Mouse (Mus musculus): ENCODE measurements around the gene Arpc5. TPM values are rescaled to one million over a fixed set of nuclear protein-coding genes. Genes with fewer than 3 reads are reported as not detected.

Gene Arpc5
- 284 and 314 TPM in 2 replicates for polyA plus RNA-seq (2014; fragmentation: Nextera tagmentation; extraction: Ambion mirVana)

DNA sequence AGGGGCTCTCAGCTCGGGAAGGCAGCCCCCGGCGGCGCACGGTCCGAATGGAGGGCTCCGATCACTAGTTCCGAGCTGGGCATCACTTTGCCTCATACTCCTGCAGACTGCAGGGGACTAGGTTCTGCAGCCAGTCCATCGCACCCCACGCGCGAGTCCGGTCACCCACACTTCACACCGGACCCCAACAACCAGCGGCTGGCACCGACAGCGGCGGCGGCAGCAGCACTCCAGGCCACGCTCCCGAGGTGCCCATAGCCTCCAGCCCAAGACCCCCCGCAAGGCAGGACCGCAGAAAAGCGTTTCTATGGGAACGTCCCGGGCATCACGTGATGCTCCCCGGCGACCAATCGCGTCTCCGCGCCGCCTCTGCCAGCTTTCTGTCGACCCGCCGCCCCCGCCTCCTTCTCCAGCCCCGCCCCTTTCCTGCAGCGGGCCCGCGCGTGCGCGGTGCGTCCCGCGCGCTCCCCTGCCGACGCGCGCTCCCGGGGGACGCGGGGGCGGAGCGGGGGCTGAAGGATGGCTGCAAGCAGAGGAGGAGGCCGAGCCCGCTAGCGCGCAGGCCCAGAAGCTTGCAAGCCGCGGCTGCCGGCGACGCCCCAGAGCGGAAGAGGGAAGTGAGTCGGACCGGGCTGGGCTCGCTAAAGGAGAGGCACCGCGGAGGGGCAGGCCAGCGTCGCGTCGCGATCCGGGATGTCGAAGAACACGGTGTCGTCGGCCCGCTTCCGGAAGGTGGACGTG lies at the start of gene Arpc5, which contains the start of gene Rgl1:
Arpc5 (plus strand) TSS at position 511 of the 741 bp plus-strand sequence.
Rgl1 (minus strand) TSS at position 320 of the 741 bp plus-strand sequence.
- H3K4me3 ChIP-seq (ENCODE audit: low read depth, low read length): peak within 1 kb of the TSS; percentile 95
- H3K36me3 ChIP-seq (ENCODE audit: control insufficient read depth, insufficient read depth, low read length): 0 out of 2 replicates have a peak, but pooled peaks cover 2% of the 10 kb centered on the region
- peaks cover 2% of the 10 kb centered on the region; the same call in 1 of the 2 replicates for H3K4me1 ChIP-seq (ENCODE audit: control insufficient read depth, insufficient read depth, low read length)
- ATAC-seq (ENCODE audit: low FRiP score) (peak; percentile 97), DNase-seq (ENCODE audit: low spot score, missing footprints) (peak; percentile 100)
- H3K27ac ChIP-seq (ENCODE audit: low read depth, low read length): peak within 1 kb of the TSS; percentile 57
- under 1% methylated on average over 85 of the region's 86 CpGs for WGBS
- no peaks in the 10 kb centered on the region for H3K9me3 ChIP-seq (ENCODE audit: control insufficient read depth, low read length)
- H3K27me3 ChIP-seq (ENCODE audit: control insufficient read depth, insufficient read depth, low read length): peaks cover 5% of the 10 kb centered on the region
- peak within 1 kb of the TSS; percentile 89 for H3K4me2 ChIP-seq
- H3K9ac ChIP-seq (ENCODE audit: low read length): peak within 1 kb of the TSS; percentile 88

DNA sequence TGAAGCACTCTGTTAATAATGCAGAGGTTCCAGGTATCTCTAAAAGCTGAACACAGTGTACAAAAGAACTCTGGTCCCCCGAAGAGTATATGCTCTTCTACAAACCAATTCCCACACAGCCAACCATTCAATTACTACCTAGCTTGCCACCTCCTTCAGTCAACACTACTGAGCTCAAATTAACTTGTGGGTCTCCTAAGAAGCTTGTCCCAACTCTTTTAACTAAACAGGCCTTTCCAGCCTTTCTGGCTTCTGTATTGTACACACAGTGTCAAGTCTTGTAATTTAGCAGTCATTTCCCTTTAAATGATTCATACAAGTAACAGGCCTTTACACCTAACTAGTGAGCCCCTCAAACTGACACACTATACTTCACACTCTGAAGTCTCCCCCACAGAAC lies 49.0 kb upstream of the Arpc5 start:
- DNase-seq (ENCODE audit: low spot score, missing footprints) (peak; percentile 14), ATAC-seq (ENCODE audit: low FRiP score) (no peak)
- WGBS: 86% methylated on average over 1 of the region's 1 CpGs
- no peaks in the 10 kb centered on the region for H3K4me1 ChIP-seq (ENCODE audit: control insufficient read depth, insufficient read depth, low read length)
- H3K9me3 ChIP-seq (ENCODE audit: control insufficient read depth, low read length): no peaks in the 10 kb centered on the region
- no peak overlapping the region for H3K9ac ChIP-seq (ENCODE audit: low read length)
- H3K27me3 ChIP-seq (ENCODE audit: control insufficient read depth, insufficient read depth, low read length): no peaks in the 10 kb centered on the region
- no peak overlapping the region for H3K27ac ChIP-seq (ENCODE audit: low read depth, low read length)
- H3K36me3 ChIP-seq (ENCODE audit: control insufficient read depth, insufficient read depth, low read length): no peaks in the 10 kb centered on the region
- no peak overlapping the region for H3K4me2 ChIP-seq
- H3K4me3 ChIP-seq (ENCODE audit: low read depth, low read length): no peak overlapping the region

GRCm38 (mm10) chr1:152718200-152718599 lies 48.1 kb upstream of the Arpc5 start:
- no peak overlapping the region for H3K4me2 ChIP-seq
- H3K27me3 ChIP-seq (ENCODE audit: control insufficient read depth, insufficient read depth, low read length): no peaks in the 10 kb centered on the region
- no peaks in the 10 kb centered on the region for H3K36me3 ChIP-seq (ENCODE audit: control insufficient read depth, insufficient read depth, low read length)
- H3K4me1 ChIP-seq (ENCODE audit: control insufficient read depth, insufficient read depth, low read length): no peaks in the 10 kb centered on the region
- WGBS: 62% methylated on average over 6 of the region's 6 CpGs
- H3K9ac ChIP-seq (ENCODE audit: low read length): no peak overlapping the region
- DNase-seq (ENCODE audit: low spot score, missing footprints): peak; percentile 71
- H3K9me3 ChIP-seq (ENCODE audit: control insufficient read depth, low read length): no peaks in the 10 kb centered on the region
- no peak overlapping the region for H3K4me3 ChIP-seq (ENCODE audit: low read depth, low read length)
- H3K27ac ChIP-seq (ENCODE audit: low read depth, low read length): no peak overlapping the region
- no peak for ATAC-seq (ENCODE audit: low FRiP score)

DNA sequence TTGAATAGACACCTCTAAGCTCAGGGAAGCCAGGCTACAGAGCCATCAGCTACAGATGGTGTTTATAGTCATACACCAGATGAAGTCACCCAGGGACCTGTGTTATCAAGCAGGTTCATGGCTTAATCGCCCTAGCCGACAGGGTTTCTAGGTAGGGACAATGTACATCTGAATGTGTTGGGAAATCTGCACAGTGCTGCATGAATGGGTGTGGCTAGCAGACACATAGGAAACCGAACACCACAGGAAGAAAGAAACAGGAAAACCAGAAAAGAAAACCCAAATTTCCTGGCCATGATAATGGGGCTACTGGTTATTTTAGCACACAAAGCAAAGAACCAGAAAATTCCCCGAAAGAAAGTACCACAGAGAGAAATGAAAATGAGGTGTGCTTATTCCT lies 45.4 kb upstream of the Arpc5 start:
- 85% methylated on average over 4 of the region's 4 CpGs for WGBS
- Histone ChIP-seq H3K9me3 (ENCODE audit: control insufficient read depth, low read length) (no peaks in the 10 kb centered on the region), H3K9ac (ENCODE audit: low read length) (no peak overlapping the region), H3K27ac (ENCODE audit: low read depth, low read length) (no peak overlapping the region), H3K36me3 (ENCODE audit: control insufficient read depth, insufficient read depth, low read length) (no peaks in the 10 kb centered on the region), H3K4me1 (ENCODE audit: control insufficient read depth, insufficient read depth, low read length) (no peaks in the 10 kb centered on the region), H3K4me2 (no peak overlapping the region), H3K4me3 (ENCODE audit: low read depth, low read length) (no peak overlapping the region), H3K27me3 (ENCODE audit: control insufficient read depth, insufficient read depth, low read length) (no peaks in the 10 kb centered on the region)
- DNase-seq (ENCODE audit: low spot score, missing footprints) (peak; percentile 60), ATAC-seq (ENCODE audit: low FRiP score) (no peak)

DNA sequence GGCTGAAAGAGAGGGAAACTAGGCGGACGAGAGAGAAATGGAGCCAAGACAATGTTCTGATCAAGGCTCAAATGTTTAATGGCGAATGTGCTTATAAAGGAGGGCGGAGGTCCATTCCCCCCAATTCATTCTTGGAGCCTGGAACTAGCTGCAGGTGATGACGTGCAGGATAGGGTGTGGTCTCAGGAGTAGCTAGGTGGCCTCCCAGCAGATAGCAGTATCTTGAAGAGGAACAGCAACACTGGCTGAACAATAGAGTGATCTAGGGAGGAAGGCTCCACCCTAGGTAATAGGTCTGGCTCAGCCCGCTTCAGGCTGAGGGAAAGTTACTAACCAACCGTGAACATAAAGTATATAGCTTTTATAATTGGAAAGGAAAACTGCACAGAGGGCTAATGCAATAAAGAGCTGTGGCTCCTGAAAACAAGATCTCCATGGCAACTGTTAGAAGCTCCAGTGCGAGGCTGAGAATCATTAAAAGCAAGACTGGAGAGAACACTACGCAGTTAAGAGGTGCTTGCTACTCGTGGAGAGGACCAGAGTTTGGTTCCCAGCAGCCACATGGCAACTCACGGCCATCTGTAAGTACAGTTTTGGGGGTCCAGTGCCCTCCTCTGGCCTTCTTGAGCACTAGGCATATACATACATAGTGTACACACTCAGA lies 44.7 kb upstream of the Arpc5 start:
- H3K36me3 ChIP-seq (ENCODE audit: control insufficient read depth, insufficient read depth, low read length): no peaks in the 10 kb centered on the region
- no peaks in the 10 kb centered on the region for H3K27me3 ChIP-seq (ENCODE audit: control insufficient read depth, insufficient read depth, low read length)
- DNase-seq (ENCODE audit: low spot score, missing footprints): no peak
- H3K4me1 ChIP-seq (ENCODE audit: control insufficient read depth, insufficient read depth, low read length): no peaks in the 10 kb centered on the region
- no peak for ATAC-seq (ENCODE audit: low FRiP score)
- H3K9me3 ChIP-seq (ENCODE audit: control insufficient read depth, low read length): no peaks in the 10 kb centered on the region
- H3K9ac ChIP-seq (ENCODE audit: low read length): no peak overlapping the region
- no peak overlapping the region for H3K4me3 ChIP-seq (ENCODE audit: low read depth, low read length)
- 87% methylated on average over 11 of the region's 11 CpGs for WGBS
- no peak overlapping the region for H3K27ac ChIP-seq (ENCODE audit: low read depth, low read length)
- no peak overlapping the region for H3K4me2 ChIP-seq

DNA sequence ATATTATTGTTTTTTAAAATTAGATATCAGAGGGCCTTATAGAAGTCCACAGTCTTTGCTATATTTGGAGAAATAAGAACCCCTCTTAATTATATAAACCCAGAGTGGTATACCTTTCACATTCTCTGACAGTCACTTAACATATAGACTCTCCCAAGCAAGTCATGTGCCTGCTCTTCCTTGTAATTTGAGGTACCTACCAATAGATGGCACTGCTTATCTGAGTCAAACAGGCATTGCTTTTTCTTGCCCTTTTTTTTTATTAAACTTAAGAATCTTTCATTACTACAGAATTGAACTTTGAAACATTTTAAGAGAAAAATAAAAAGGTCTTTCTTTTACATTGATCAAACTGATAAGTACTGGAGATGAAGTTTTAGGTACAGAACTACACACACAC lies 42.1 kb upstream of the Arpc5 start:
- DNase-seq (ENCODE audit: low spot score, missing footprints): peak; percentile 49
- ATAC-seq (ENCODE audit: low FRiP score): no peak
- Histone ChIP-seq H3K27me3 (ENCODE audit: control insufficient read depth, insufficient read depth, low read length) (no peaks in the 10 kb centered on the region), H3K36me3 (ENCODE audit: control insufficient read depth, insufficient read depth, low read length) (no peaks in the 10 kb centered on the region), H3K4me1 (ENCODE audit: control insufficient read depth, insufficient read depth, low read length) (no peaks in the 10 kb centered on the region), H3K9me3 (ENCODE audit: control insufficient read depth, low read length) (no peaks in the 10 kb centered on the region), H3K4me2 (no peak overlapping the region), H3K27ac (ENCODE audit: low read depth, low read length) (no peak overlapping the region), H3K9ac (ENCODE audit: low read length) (no peak overlapping the region), H3K4me3 (ENCODE audit: low read depth, low read length) (no peak overlapping the region)

GRCm38 (mm10) chr1:152726095-152726494 lies 40.2 kb upstream of the Arpc5 start:
- WGBS: 79% methylated on average over 3 of the region's 3 CpGs

GRCm38 (mm10) chr1:152727604-152728236 lies 38.6 kb upstream of the Arpc5 start:
- Histone ChIP-seq H3K4me1 (ENCODE audit: control insufficient read depth, insufficient read depth, low read length) (no peaks in the 10 kb centered on the region), H3K4me3 (ENCODE audit: low read depth, low read length) (no peak overlapping the region), H3K4me2 (no peak overlapping the region), H3K27me3 (ENCODE audit: control insufficient read depth, insufficient read depth, low read length) (no peaks in the 10 kb centered on the region), H3K9ac (ENCODE audit: low read length) (no peak overlapping the region), H3K36me3 (ENCODE audit: control insufficient read depth, insufficient read depth, low read length) (no peaks in the 10 kb centered on the region), H3K9me3 (ENCODE audit: control insufficient read depth, low read length) (no peaks in the 10 kb centered on the region), H3K27ac (ENCODE audit: low read depth, low read length) (no peak overlapping the region)
- DNase-seq (ENCODE audit: low spot score, missing footprints) (peak; percentile 74), ATAC-seq (ENCODE audit: low FRiP score) (no peak)
- WGBS: 84% methylated on average over 4 of the region's 5 CpGs

More at GRCm38 (mm10) chr1:152726095-152726494, 40.2 kb upstream of the Arpc5 start:
- H3K36me3 ChIP-seq (ENCODE audit: control insufficient read depth, insufficient read depth, low read length): no peaks in the 10 kb centered on the region
- H3K9ac ChIP-seq (ENCODE audit: low read length): no peak overlapping the region
- H3K9me3 ChIP-seq (ENCODE audit: control insufficient read depth, low read length): no peaks in the 10 kb centered on the region
- DNase-seq (ENCODE audit: low spot score, missing footprints) (peak; percentile 10), ATAC-seq (ENCODE audit: low FRiP score) (no peak)
- no peaks in the 10 kb centered on the region for H3K27me3 ChIP-seq (ENCODE audit: control insufficient read depth, insufficient read depth, low read length)
- H3K4me3 ChIP-seq (ENCODE audit: low read depth, low read length): no peak overlapping the region
- H3K27ac ChIP-seq (ENCODE audit: low read depth, low read length): no peak overlapping the region
- H3K4me1 ChIP-seq (ENCODE audit: control insufficient read depth, insufficient read depth, low read length): no peaks in the 10 kb centered on the region
- no peak overlapping the region for H3K4me2 ChIP-seq

- H3K9me3 ChIP-seq (ENCODE audit: control insufficient read depth, low read length): no peaks in the 10 kb centered on the region
- ATAC-seq (ENCODE audit: low FRiP score) (no peak), DNase-seq (ENCODE audit: low spot score, missing footprints) (no peak)
- H3K9ac ChIP-seq (ENCODE audit: low read length): no peak overlapping the region
- WGBS: 92% methylated on average over 9 of the region's 9 CpGs
- no peak overlapping the region for H3K4me3 ChIP-seq (ENCODE audit: low read depth, low read length)
- H3K4me1 ChIP-seq (ENCODE audit: control insufficient read depth, insufficient read depth, low read length): no peaks in the 10 kb centered on the region
- no peaks in the 10 kb centered on the region for H3K27me3 ChIP-seq (ENCODE audit: control insufficient read depth, insufficient read depth, low read length)
- no peak overlapping the region for H3K27ac ChIP-seq (ENCODE audit: low read depth, low read length)
- no peak overlapping the region for H3K4me2 ChIP-seq
- H3K36me3 ChIP-seq (ENCODE audit: control insufficient read depth, insufficient read depth, low read length): no peaks in the 10 kb centered on the region
Observed at GRCm38 (mm10) chr1:152738793-152739192, 27.5 kb upstream of the Arpc5 start.
